Mouse (Mus musculus) neural tube, embryonic 14.5 days (tissue): Measurements from ENCODE around the gene Cdk5rap3. TPM values are rescaled to one million over a fixed set of nuclear protein-coding genes. Genes with fewer than 3 reads are reported as not detected.

ENCODE experiments used
- ATAC-seq: fragments of 200-750 bp; cut with Nextera tagmentation; 2 replicates; pipeline ENCODE4 v1.8.0; 2017; ENCODE audit warnings: low read depth, mild to moderate bottlenecking, moderate TSS enrichment, moderate library complexity
- H3K27ac ChIP-seq: fragments of 300-500 bp; sonication (generic); 2 replicates; pipeline ENCODE4 v1.5.1; 2014; ENCODE audit warnings: low read depth, mild to moderate bottlenecking, control low read depth, low read length, moderate library complexity, mixed read lengths
- H3K27me3 ChIP-seq: fragments of 300-500 bp; sonication (generic); 2 replicates; pipeline ENCODE4 v1.6.1; 2014; ENCODE audit warnings: low read length; ENCODE audit not compliant: control insufficient read depth, insufficient read depth
- H3K36me3 ChIP-seq: fragments of 300-500 bp; sonication (generic); 2 replicates; pipeline ENCODE4 v1.6.1; 2014; ENCODE audit warnings: low read length, mixed read lengths; ENCODE audit not compliant: control insufficient read depth, insufficient read depth
- H3K4me1 ChIP-seq: fragments of 300-500 bp; sonication (generic); 2 replicates; pipeline ENCODE4 v1.6.1; 2014; ENCODE audit warnings: low read length; ENCODE audit not compliant: control insufficient read depth, insufficient read depth
- H3K4me2 ChIP-seq: fragments of 300-500 bp; sonication (generic); 2 replicates; pipeline ENCODE4 v1.6.1; 2014; ENCODE audit warnings: mild to moderate bottlenecking, low read depth, low read length, control low read depth
- H3K4me3 ChIP-seq: fragments of 300-500 bp; sonication (generic); 2 replicates; pipeline ENCODE4 v1.5.1; 2014; ENCODE audit warnings: low read depth, low read length, control low read depth, mixed read lengths
- H3K9ac ChIP-seq: fragments of 300-500 bp; sonication (generic); replicated peaks from 2 replicates; pipeline ENCODE4 v1.6.1; 2014; ENCODE audit warnings: low read depth, mild to moderate bottlenecking, control low read depth, low read length, mixed read lengths
- H3K9me3 ChIP-seq: fragments of 300-500 bp; sonication (generic); 2 replicates; pipeline ENCODE4 v1.6.1; 2016; ENCODE audit warnings: low read length; ENCODE audit not compliant: control insufficient read depth
- WGBS: fragments of 180-500 bp; shearing (Covaris S2); extraction: QIAGEN DNeasy Blood & Tissue Kit; methylation state at CpG from one replicate; pipeline ENCODE4 v1.1.7; 2014; 5-methylcytosine and 5-hydroxymethylcytosine counted together
- polyA plus RNA-seq: library from polyadenylated mRNA; unstranded; fragments of >200 nt; fragmentation: Nextera tagmentation; extraction: Ambion mirVana; gene quantifications from 2 replicates; pipeline ENCODE4 v1.2.1, GENCODE M21; 2014

The Cdk5rap3 gene
- polyA plus RNA-seq, 1 experiment from 2014 or later = 80.0 TPM

DNA sequence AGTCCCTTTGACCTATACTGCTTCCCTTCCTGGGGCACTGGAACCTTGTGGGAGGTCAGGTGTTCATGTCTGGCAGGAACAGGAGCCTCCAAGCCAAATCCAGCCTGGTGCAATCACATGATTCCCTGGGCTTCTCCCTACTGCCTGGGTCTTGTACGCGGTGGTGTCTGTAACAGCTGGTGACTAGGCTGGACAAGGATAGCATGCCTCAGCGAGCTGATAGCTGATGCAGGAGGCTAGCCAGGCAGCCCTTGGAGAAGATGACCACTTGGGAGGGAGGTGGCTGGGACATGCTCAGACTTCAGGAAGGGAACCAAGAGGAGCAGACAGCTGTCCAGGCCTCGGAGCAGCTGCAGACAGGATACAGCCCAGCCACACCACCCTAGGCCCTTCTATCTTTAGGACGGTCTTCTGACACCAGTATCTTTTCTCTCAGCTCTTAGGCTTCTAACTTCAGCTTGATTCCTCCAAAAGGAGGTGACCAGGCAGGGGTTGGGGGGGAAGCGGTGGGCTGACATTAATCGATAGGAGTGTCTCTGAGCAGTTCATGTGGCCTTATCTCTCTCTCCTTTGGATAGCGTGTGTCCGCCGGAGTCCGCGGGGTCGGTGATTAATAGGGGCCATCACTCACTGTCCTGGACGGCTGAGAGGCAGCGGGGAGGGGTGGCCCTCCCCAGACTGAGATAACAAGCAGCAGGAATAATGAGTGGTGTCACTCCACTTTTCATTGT, 9.7 kb downstream of the Cdk5rap3 start:
- Histone ChIP-seq H3K27ac (peak overlapping the region; percentile 52), H3K27me3 (no peaks in the 10 kb centered on the region), H3K4me3 (no peak overlapping the region), H3K4me2 (no peak overlapping the region), H3K9ac (no peak overlapping the region), H3K4me1 (peaks cover 39% of the 10 kb centered on the region), H3K9me3 (no peaks in the 10 kb centered on the region), H3K36me3 (peaks cover 7% of the 10 kb centered on the region; the same call in 1 of the 2 replicates)
- WGBS = 12% methylated on average over 15 of the region's 15 CpGs
- no peak for ATAC-seq

DNA sequence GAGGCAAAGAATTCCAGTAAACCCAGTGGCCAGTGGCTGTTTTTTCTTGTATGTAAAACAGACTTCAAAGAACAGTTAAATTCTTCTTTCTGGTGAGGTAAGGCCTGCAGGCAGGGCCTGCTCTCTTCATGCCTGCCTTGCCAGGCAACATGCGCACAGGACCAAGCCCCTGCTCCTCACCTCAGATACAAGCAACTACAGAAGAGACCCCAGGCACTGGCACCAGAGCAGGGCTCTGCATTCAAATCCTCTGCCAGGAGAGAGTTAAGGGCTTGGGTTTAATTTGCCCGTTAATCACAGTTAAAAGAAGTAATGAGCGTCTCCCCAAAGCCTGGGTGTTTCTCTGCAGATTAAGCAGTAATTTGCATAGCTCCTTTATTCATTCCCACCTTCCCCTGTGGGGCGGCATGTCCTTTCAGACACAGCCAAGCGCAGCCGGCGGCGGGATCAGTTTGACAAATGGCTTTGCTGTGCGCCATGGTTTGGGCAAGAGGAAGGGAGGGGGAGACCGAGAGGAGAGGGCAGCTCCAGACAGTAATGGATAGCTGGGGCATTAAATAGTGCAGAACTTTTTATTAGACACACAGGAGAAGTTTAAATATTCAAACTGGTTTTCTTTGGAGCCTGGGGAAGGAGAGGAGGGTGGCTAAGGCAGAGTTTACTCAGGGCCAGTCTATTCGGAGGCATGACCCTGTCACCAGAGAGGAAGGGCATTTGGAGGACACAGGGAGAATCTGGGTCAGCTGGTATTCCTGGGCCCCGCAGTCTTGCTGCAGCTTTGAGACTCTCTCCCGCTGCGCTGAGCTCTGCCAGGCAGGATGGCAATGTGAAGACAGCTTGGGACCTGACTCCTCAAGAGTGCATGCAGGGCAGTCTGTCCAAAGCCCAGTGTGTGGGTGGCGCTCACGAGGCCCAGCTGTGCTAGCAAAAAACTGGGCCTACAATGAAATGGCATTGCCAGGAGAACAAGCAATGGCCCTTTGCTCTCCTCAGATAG, 13.4 kb downstream of the Cdk5rap3 start:
- H3K4me1 ChIP-seq = peaks cover 55% of the 10 kb centered on the region
- no peaks in the 10 kb centered on the region for H3K9me3 ChIP-seq
- 6% methylated on average over 16 of the region's 16 CpGs for WGBS
- no peaks in the 10 kb centered on the region for H3K27me3 ChIP-seq
- no peak overlapping the region for H3K4me3 ChIP-seq
- no peaks in the 10 kb centered on the region for H3K36me3 ChIP-seq
- no peak overlapping the region for H3K4me2 ChIP-seq
- ATAC-seq = peak; percentile 72
- no peak overlapping the region; the same call in 1 of the 2 replicates for H3K9ac ChIP-seq
- peak overlapping the region; percentile 60 for H3K27ac ChIP-seq

DNA sequence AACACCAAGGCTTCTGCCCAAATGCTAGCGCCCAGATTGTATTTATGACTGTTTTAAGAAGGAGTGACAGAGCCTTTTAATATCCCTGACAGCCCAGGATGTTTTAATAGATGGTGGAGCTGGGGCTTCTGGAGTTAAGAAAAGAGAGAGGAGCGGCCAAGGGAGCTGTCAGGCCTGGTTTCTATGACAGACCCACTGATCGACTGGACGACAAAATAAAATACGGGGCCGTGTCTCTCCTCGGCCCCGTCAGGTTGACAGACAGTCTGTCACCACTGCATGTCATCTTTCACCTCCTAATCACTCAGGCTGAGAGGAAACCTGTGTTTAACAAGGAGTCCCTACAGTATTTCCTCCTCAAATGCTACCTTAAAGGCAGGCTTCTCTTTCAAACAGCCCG, 15.0 kb downstream of the Cdk5rap3 start:
- Histone ChIP-seq H3K27me3 (no peaks in the 10 kb centered on the region), H3K4me1 (peaks cover 47% of the 10 kb centered on the region), H3K4me2 (no peak overlapping the region), H3K27ac (no peak overlapping the region), H3K4me3 (no peak overlapping the region), H3K9ac (no peak overlapping the region), H3K9me3 (no peaks in the 10 kb centered on the region), H3K36me3 (no peaks in the 10 kb centered on the region)
- no peak for ATAC-seq
- WGBS = 31% methylated on average over 9 of the region's 9 CpGs

- Histone ChIP-seq H3K4me1 (peaks cover 43% of the 10 kb centered on the region), H3K4me2 (no peak overlapping the region), H3K4me3 (no peak overlapping the region), H3K27ac (0 out of 2 replicates have a peak overlapping the region, but pooled peaks have one; percentile 22), H3K9me3 (no peaks in the 10 kb centered on the region), H3K36me3 (no peaks in the 10 kb centered on the region), H3K9ac (no peak overlapping the region), H3K27me3 (no peaks in the 10 kb centered on the region)
- peak; percentile 56; the same call in 1 of the 2 replicates for ATAC-seq
- WGBS = 27% methylated on average over 13 of the region's 13 CpGs
These were observed 16.6 kb downstream of the Cdk5rap3 start for GRCm38 (mm10) chr11:96899449-96900306.

DNA sequence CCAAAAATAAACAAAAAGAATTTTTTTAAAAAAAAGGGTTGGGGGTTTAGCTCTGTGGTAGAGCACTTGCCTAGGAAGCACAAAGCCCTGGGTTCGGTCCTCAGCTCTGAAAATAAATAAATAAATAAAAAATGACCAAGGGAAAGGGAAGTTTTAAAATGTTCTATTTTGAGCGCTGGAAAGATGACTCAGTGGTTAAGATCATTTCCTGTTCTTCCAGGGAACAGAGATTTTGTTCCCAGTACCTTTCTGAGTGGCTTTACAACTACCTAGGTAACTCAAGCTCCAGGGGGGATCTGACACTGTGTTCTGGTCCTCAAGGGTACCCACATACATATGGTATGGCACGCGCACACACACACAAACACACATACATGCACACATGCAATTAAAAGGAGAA, 20.4 kb downstream of the Cdk5rap3 start:
- Histone ChIP-seq H3K9ac (no peak overlapping the region), H3K4me3 (no peak overlapping the region), H3K36me3 (no peaks in the 10 kb centered on the region), H3K27me3 (no peaks in the 10 kb centered on the region), H3K9me3 (no peaks in the 10 kb centered on the region), H3K4me2 (no peak overlapping the region), H3K4me1 (peaks cover 29% of the 10 kb centered on the region), H3K27ac (no peak overlapping the region)
- 94% methylated on average over 4 of the region's 4 CpGs for WGBS
- ATAC-seq = no peak

DNA sequence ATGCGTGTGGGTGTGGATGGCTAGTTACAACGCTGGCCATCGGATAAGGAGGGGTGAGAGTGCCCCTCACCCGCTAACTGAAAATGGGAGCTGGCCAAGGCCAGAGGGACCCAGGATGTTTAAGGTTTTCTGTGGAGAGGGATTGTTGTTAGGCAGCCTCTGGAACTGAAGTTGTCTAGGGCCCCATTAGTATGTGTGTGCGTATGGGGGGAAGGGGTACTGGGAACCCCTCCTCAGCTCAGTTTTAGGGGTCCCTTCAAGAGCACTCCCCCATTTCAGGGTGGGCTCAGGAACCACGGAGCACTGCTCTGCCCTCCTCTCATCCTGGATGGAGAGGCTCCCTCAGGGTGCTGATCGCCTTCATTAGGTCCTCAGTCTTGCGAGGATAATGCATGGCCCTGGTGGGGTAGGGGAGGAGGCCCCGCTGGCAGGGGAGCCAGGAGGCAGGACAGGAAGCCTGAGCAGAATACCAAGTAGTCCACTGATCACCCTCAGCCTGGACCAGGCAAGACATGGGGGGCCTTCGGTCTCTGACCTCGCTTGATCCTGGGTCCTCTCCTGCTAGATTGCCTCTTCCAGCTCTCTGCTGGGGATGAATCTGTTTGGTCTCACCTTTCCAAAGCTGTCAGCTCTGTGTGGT, 23.0 kb downstream of the Cdk5rap3 start:
- no peaks in the 10 kb centered on the region for H3K9me3 ChIP-seq
- no peak overlapping the region for H3K4me3 ChIP-seq
- no peaks in the 10 kb centered on the region for H3K36me3 ChIP-seq
- 0 out of 2 replicates have a peak overlapping the region, but pooled peaks have one; percentile 7 for H3K9ac ChIP-seq
- H3K27me3 ChIP-seq = no peaks in the 10 kb centered on the region
- H3K4me2 ChIP-seq = no peak overlapping the region
- 43% methylated on average over 11 of the region's 11 CpGs for WGBS
- peaks cover 14% of the 10 kb centered on the region; the same call in 1 of the 2 replicates for H3K4me1 ChIP-seq
- peak overlapping the region; percentile 58 for H3K27ac ChIP-seq
- ATAC-seq = no peak

- no peaks in the 10 kb centered on the region for H3K36me3 ChIP-seq
- WGBS = 27% methylated on average over 14 of the region's 14 CpGs
- H3K9me3 ChIP-seq = no peaks in the 10 kb centered on the region
- H3K4me2 ChIP-seq = no peak overlapping the region
- no peak overlapping the region for H3K4me3 ChIP-seq
- ATAC-seq = no peak
- peaks cover 17% of the 10 kb centered on the region for H3K4me1 ChIP-seq
- H3K27me3 ChIP-seq = no peaks in the 10 kb centered on the region
- no peak overlapping the region for H3K9ac ChIP-seq
- no peak overlapping the region for H3K27ac ChIP-seq
These were observed 24.3 kb downstream of the Cdk5rap3 start for GRCm38 (mm10) chr11:96891784-96892527.
